Mouse (Mus musculus) thymus, adult 2 months (tissue): Measurements from ENCODE around the gene Foxn2.

Experiments used
- CTCF ChIP-seq: fragments of 200-500 bp; IDR thresholded peaks from 2 replicates; pipeline ENCODE4 v1.5.1; 2012; ENCODE audit warnings: mild to moderate bottlenecking, control low read depth, low read length, moderate library complexity, borderline replicate concordance; ENCODE audit not compliant: control insufficient read depth, poor library complexity, insufficient read depth; ENCODE audit errors: extremely low read depth
- POLR2A ChIP-seq: fragments of 200-500 bp; IDR thresholded peaks from 2 replicates; pipeline ENCODE4 v1.6.1; 2012; ENCODE audit warnings: mild to moderate bottlenecking, low read length, control low read depth, moderate library complexity; ENCODE audit not compliant: control insufficient read depth, poor library complexity, insufficient read depth; ENCODE audit errors: extremely low read depth

DNA sequence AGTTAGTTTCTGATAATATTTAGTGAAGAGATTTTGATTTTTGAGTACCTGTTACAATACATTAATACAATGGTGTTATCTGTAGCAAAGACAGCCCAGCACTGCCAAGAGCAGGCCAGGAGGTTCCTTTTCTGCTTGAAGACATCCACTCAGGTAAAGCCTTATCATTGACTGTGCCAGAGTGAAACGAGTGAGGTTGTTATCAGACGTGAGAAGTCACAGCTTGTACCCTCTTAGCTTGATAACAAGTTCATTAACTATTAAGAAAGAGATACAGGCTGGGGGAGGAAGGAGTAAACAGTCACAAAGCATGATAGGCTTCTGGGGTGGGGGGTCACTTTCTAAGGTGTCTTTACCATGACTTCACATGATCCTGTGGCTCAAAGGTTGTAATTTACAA lies 19.0 kb downstream of the Foxn2 start:
- TF ChIP-seq CTCF: no peak
- TF ChIP-seq POLR2A: no peak
